In genomic region chr5:73686149-73686548, GRCm38 (mm10) we compare ENCODE assay signal across 9 mouse cellular contexts. TPM values are rescaled to one million over a fixed set of nuclear protein-coding genes. Genes with fewer than 3 reads are reported as not detected.
DNase-seq lines count a peak whose midpoint lies in the region; TF ChIP-seq lines count a peak whose summit lies in the region.
"Had no signal": no experiment of that assay in that cellular context is flagged by ENCODE, and none has a peak within 500 bp of the region (broad histone marks: within the 10 kb centered on the region; RNA-seq: fewer than 3 reads in every experiment).

No protein-coding gene starts in this region.

- DNase-seq in cerebellum, postnatal 10 days: peak; percentile 59 to 72
- no peak for DNase-seq in cerebellum, adult 9-11 months
- DNase-seq in left cerebral cortex, adult 2 months (ENCODE audit: extremely low spot score in 1 of 2, low spot score in 2 of 2): no peak
- DNase-seq in left cerebral cortex, postnatal 25 days (ENCODE audit: low spot score in 2 of 2): no peak
- DNase-seq in embryo, embryonic 11.5 days (ENCODE audit: low read depth, low spot score): peak; percentile 37
- DNase-seq in lung, postnatal 36 days: peak; percentile 53
- DNase-seq in layer of hippocampus, adult 9-11 months: no peak
- DNase-seq in frontal cortex, postnatal 36 days (ENCODE audit: low spot score in 2 of 2): no peak

- intact Hi-C loops in left cerebral cortex, adult 2 months (cut with DNase I): loop anchor here (5.0 to 10.0 kb wide), 3 partner anchors 169 to 1471 kb away; no protein-coding TSS in a partner anchor
- intact Hi-C loops in left cerebral cortex, postnatal 25 days (cut with DNase I): loop anchor here (5.0 kb wide), 4 partner anchors 66 to 1471 kb away; no protein-coding TSS in a partner anchor

- no peak overlapping the region for H3K4me3 ChIP-seq in left cerebral cortex, adult 2 months
- H3K4me3 ChIP-seq: liver, embryonic 15.5 days had no signal

- TF ChIP-seq CTCF in left cerebral cortex, adult 2 months (IDR thresholded peaks at IDR 0.05): peak; percentile 65

- no peak overlapping the region for H3K27ac ChIP-seq in left cerebral cortex, adult 2 months
- H3K27ac ChIP-seq: liver, embryonic 15.5 days had no signal

RNA-seq across cellular contexts. Expression of gene Spata18, which starts 35.0 kb away (rescaled TPM):
- total RNA-seq in left cerebral cortex, adult 2 months (2021): not detected
- total RNA-seq in left cerebral cortex, postnatal 25 days (2021): under 1 TPM in 1 of 2 experiments, not detected in 1; 0.16 TPM

RNA-seq across cellular contexts. Expression of gene Sgcb, which starts 38.6 kb away (rescaled TPM):
- total RNA-seq in left cerebral cortex, adult 2 months (2021): 10 to 100 TPM; 39.8 to 42.9 TPM
- 10 to 100 TPM; 48.1 to 48.6 TPM for total RNA-seq in left cerebral cortex, postnatal 25 days (2021)

RNA-seq across cellular contexts. Expression of gene Lrrc66, which starts 53.8 kb away (rescaled TPM):
- not detected for total RNA-seq in left cerebral cortex, adult 2 months (2021)
- not detected for total RNA-seq in left cerebral cortex, postnatal 25 days (2021)

Comparison
In these comparisons a context has a peak if more than half of its experiments do, and no peak if none do; other contexts are left out.
1. DNase-seq: peak in cerebellum, postnatal 10 days (2 of 2), embryo, embryonic 11.5 days (single experiment) and lung, postnatal 36 days (single experiment); none in cerebellum, adult 9-11 months (single experiment), left cerebral cortex, adult 2 months (0 of 2), left cerebral cortex, postnatal 25 days (0 of 2), layer of hippocampus, adult 9-11 months (single experiment) and frontal cortex, postnatal 36 days (0 of 2).